Mouse (Mus musculus) stomach, postnatal 0 days (tissue): ENCODE measurements around the gene Stat6. TPM values are rescaled to one million over a fixed set of nuclear protein-coding genes. Genes with fewer than 3 reads are reported as not detected.

Experiments used
- ATAC-seq: fragments of 200-750 bp; cut with Nextera tagmentation; 2 replicates; pipeline ENCODE4 v1.8.0; 2017; ENCODE audit not compliant: low FRiP score, low TSS enrichment
- DNase-seq: peaks from one replicate; pipeline ENCODE4 v3.0.0-alpha.2; 2016; ENCODE audit warnings: low spot score
- H3K27ac ChIP-seq: fragments of 300-500 bp; sonication (generic); replicated peaks from 2 replicates; pipeline ENCODE4 v1.5.1; 2014; ENCODE audit warnings: mild to moderate bottlenecking, control low read depth
- H3K27me3 ChIP-seq: fragments of 300-500 bp; sonication (generic); 2 replicates; pipeline ENCODE4 v1.6.1; 2014; ENCODE audit warnings: low read length; ENCODE audit not compliant: control insufficient read depth, insufficient read depth
- H3K36me3 ChIP-seq: fragments of 300-500 bp; sonication (generic); 2 replicates; pipeline ENCODE4 v1.6.1; 2014; ENCODE audit warnings: low read length, mixed read lengths; ENCODE audit not compliant: control insufficient read depth, insufficient read depth
- H3K4me1 ChIP-seq: fragments of 300-500 bp; sonication (generic); replicated peaks from 2 replicates; pipeline ENCODE4 v1.6.1; 2014; ENCODE audit warnings: antibody characterized with exemption; ENCODE audit not compliant: control insufficient read depth, insufficient read depth
- H3K4me2 ChIP-seq: fragments of 300-500 bp; sonication (generic); replicated peaks from 2 replicates; pipeline ENCODE4 v1.6.1; 2014; ENCODE audit warnings: low read depth, mild to moderate bottlenecking, control low read depth, moderate library complexity
- H3K4me3 ChIP-seq: fragments of 300-500 bp; sonication (generic); 2 replicates; pipeline ENCODE4 v1.5.1; 2014; ENCODE audit warnings: low read depth, low read length, control low read depth
- H3K9ac ChIP-seq: fragments of 300-500 bp; sonication (generic); 2 replicates; pipeline ENCODE4 v1.6.1; 2014; ENCODE audit warnings: mild to moderate bottlenecking, low read length, control low read depth, mixed read lengths
- H3K9me3 ChIP-seq: fragments of 300-500 bp; sonication (generic); 2 replicates; pipeline ENCODE4 v1.6.1; 2016; ENCODE audit warnings: low read length; ENCODE audit not compliant: control insufficient read depth
- CTCF ChIP-seq: IDR thresholded peaks from 2 replicates; pipeline ENCODE4 v1.5.1; 2016; ENCODE audit warnings: antibody characterized with exemption, low read depth, mild to moderate bottlenecking, moderate library complexity
- EP300 ChIP-seq: optimal IDR thresholded peaks from 2 replicates; pipeline ENCODE3; 2016; ENCODE audit warnings: antibody characterized with exemption
- WGBS: fragments of 180-500 bp; shearing (Covaris S2); extraction: QIAGEN DNeasy Blood & Tissue Kit; methylation state at CpG from one replicate; pipeline ENCODE4 v1.1.7; 2014; 5-methylcytosine and 5-hydroxymethylcytosine counted together
- polyA plus RNA-seq: library from polyadenylated mRNA; unstranded; fragments of >200 nt; fragmentation: Nextera tagmentation; extraction: Ambion mirVana; gene quantifications from 2 replicates; pipeline ENCODE4 v1.2.1, GENCODE M21; 2015

Stat6 gene
- polyA plus RNA-seq, 1 experiment from 2014 or later: 31.4 TPM

GRCm38 (mm10) chr10:127631261-127632214, 11.2 kb upstream of the Stat6 start:
- no peaks in the 10 kb centered on the region for H3K27me3 ChIP-seq
- H3K36me3 ChIP-seq: no peaks in the 10 kb centered on the region
- DNase-seq: no peak
- H3K9ac ChIP-seq: no peak overlapping the region
- TF ChIP-seq CTCF: no peak
- H3K4me1 ChIP-seq: no peaks in the 10 kb centered on the region
- WGBS: 77% methylated on average over 10 of the region's 10 CpGs
- H3K4me3 ChIP-seq: no peak overlapping the region
- no peak; the same call in 1 of the 2 replicates for ATAC-seq
- no peak overlapping the region for H3K27ac ChIP-seq
- no peaks in the 10 kb centered on the region for H3K9me3 ChIP-seq
- no peak overlapping the region for H3K4me2 ChIP-seq

GRCm38 (mm10) chr10:127632668-127633271, 10.0 kb upstream of the Stat6 start:
- no peak for ATAC-seq
- no peak overlapping the region for H3K4me3 ChIP-seq
- H3K4me2 ChIP-seq: no peak overlapping the region
- no peaks in the 10 kb centered on the region for H3K9me3 ChIP-seq
- 28% methylated on average over 7 of the region's 7 CpGs for WGBS
- no peak for DNase-seq
- H3K4me1 ChIP-seq: no peaks in the 10 kb centered on the region
- H3K27me3 ChIP-seq: no peaks in the 10 kb centered on the region
- H3K36me3 ChIP-seq: no peaks in the 10 kb centered on the region
- TF ChIP-seq CTCF (no peak), EP300 (no peak)
- H3K27ac ChIP-seq: no peak overlapping the region
- no peak overlapping the region for H3K9ac ChIP-seq

- no peak overlapping the region for H3K4me3 ChIP-seq
- 61% methylated on average over 5 of the region's 5 CpGs for WGBS
- H3K4me2 ChIP-seq: no peak overlapping the region
- TF ChIP-seq EP300 (no peak), CTCF (no peak)
- H3K9me3 ChIP-seq: no peaks in the 10 kb centered on the region
- DNase-seq (no peak), ATAC-seq (no peak)
- peak overlapping the region; percentile 53; the same call in 1 of the 2 replicates for H3K27ac ChIP-seq
- H3K4me1 ChIP-seq: peaks cover 4% of the 10 kb centered on the region; the same call in 1 of the 2 replicates
- no peaks in the 10 kb centered on the region for H3K36me3 ChIP-seq
- H3K9ac ChIP-seq: no peak overlapping the region
- H3K27me3 ChIP-seq: no peaks in the 10 kb centered on the region
These were observed 2.4 kb upstream of the Stat6 start for GRCm38 (mm10) chr10:127640421-127640820.

- peak; percentile 84 for TF ChIP-seq EP300
- TF ChIP-seq CTCF: peak; percentile 97
- H3K36me3 ChIP-seq: no peaks in the 10 kb centered on the region
- peak overlapping the region; percentile 65 for H3K4me3 ChIP-seq
- ATAC-seq (peak; percentile 77), DNase-seq (peak; percentile 91)
- WGBS: 6% methylated on average over 19 of the region's 19 CpGs
- peak overlapping the region; percentile 99 for H3K27ac ChIP-seq
- H3K9ac ChIP-seq: peak overlapping the region; percentile 90
- peak overlapping the region; percentile 88 for H3K4me2 ChIP-seq
- peaks cover 4% of the 10 kb centered on the region; the same call in 1 of the 2 replicates for H3K4me1 ChIP-seq
- H3K9me3 ChIP-seq: no peaks in the 10 kb centered on the region
- no peaks in the 10 kb centered on the region for H3K27me3 ChIP-seq
These were observed 670 bp upstream of the Stat6 start for GRCm38 (mm10) chr10:127641861-127642771.

- H3K4me3 ChIP-seq: peak overlapping the region; percentile 65
- peaks cover 4% of the 10 kb centered on the region; the same call in 1 of the 2 replicates for H3K4me1 ChIP-seq
- H3K27me3 ChIP-seq: no peaks in the 10 kb centered on the region
- H3K27ac ChIP-seq: peak overlapping the region; percentile 99
- no peaks in the 10 kb centered on the region for H3K9me3 ChIP-seq
- peak overlapping the region; percentile 88 for H3K4me2 ChIP-seq
- ATAC-seq (peak; percentile 48), DNase-seq (peak; percentile 83)
- WGBS: 1% methylated on average over 24 of the region's 25 CpGs
- peak overlapping the region; percentile 90 for H3K9ac ChIP-seq
- TF ChIP-seq CTCF (0 out of 2 replicates have a peak, but pooled peaks have one; percentile 22), EP300 (no peak)
- 0 out of 2 replicates have a peak, but pooled peaks cover 3% of the 10 kb centered on the region for H3K36me3 ChIP-seq
These were observed 910 bp downstream of the Stat6 start for GRCm38 (mm10) chr10:127643553-127644238.
